Mouse (Mus musculus): ENCODE data around the gene Henmt1. TPM values are rescaled to one million over a fixed set of nuclear protein-coding genes. Genes with fewer than 3 reads are reported as not detected.

The Henmt1 gene
- polyA plus RNA-seq, 1 experiment from 2014 or later: 0.15 TPM

DNA sequence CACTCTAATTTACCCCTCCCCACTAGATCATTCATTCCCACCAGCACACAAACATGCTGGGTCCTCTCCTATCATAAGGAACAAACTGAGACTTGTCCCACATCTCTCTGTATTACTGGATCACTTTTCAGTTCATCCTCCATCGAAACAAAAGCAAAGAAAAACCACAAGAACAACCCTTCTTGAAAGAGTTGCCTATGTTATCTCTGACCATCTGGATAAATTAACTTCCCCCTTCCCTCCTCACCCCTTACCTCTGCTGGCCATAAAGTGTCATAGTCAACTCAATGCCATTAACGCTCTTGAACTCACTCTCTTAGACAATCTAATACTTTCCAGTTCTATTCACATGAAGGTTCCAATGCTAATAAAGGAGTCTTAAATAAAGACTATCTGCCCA is 54.8 kb downstream of the Henmt1 start:
- Histone ChIP-seq H3K9ac (ENCODE audit: low read length) (no peak overlapping the region), H3K36me3 (ENCODE audit: control insufficient read depth, insufficient read depth, low read length) (peaks cover 8% of the 10 kb centered on the region; the same call in 1 of the 2 replicates), H3K9me3 (ENCODE audit: control insufficient read depth, low read length) (no peaks in the 10 kb centered on the region), H3K4me3 (ENCODE audit: low read depth, low read length) (no peak overlapping the region), H3K27me3 (ENCODE audit: control insufficient read depth, insufficient read depth, low read length) (no peaks in the 10 kb centered on the region), H3K27ac (replicated peaks) (no peak overlapping the region), H3K4me1 (replicated peaks; ENCODE audit: control insufficient read depth, insufficient read depth) (no peaks in the 10 kb centered on the region), H3K4me2 (replicated peaks; ENCODE audit: low read depth) (no peak overlapping the region)
- ATAC-seq (ENCODE audit: low FRiP score, low TSS enrichment): no peak
- WGBS: 83% methylated on average over 2 of the region's 2 CpGs
- no peak for TF ChIP-seq EP300 (optimal IDR thresholded peaks at IDR 0.05)
- no peak for TF ChIP-seq CTCF (IDR thresholded peaks at IDR 0.05; ENCODE audit: low read depth)
- no peak for DNase-seq (ENCODE audit: low spot score)

DNA sequence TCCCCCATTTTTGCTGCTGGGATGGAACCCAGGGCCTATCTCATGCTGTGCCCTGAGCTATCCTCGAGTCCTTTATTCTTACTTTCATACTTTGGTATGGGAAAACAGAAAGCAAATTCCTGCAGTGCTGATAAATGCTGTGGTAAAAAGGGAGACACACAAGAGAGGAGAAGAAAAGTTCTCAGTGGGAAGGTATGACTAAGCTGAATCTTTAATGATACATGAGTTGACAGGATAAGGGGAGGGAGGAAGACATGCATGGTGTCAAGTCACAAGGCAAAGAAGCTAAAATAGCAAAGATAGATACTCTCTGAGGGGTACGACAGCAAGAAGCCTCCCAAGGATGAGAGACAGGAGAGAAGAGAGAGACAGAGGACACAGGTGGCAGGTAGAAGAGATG is 55.7 kb downstream of the Henmt1 start:
- H3K4me1 ChIP-seq (replicated peaks; ENCODE audit: control insufficient read depth, insufficient read depth): no peaks in the 10 kb centered on the region
- H3K9me3 ChIP-seq (ENCODE audit: control insufficient read depth, low read length): no peaks in the 10 kb centered on the region
- TF ChIP-seq EP300 (optimal IDR thresholded peaks at IDR 0.05) (no peak), CTCF (IDR thresholded peaks at IDR 0.05; ENCODE audit: low read depth) (no peak)
- no peak overlapping the region for H3K9ac ChIP-seq (ENCODE audit: low read length)
- no peak overlapping the region for H3K4me2 ChIP-seq (replicated peaks; ENCODE audit: low read depth)
- WGBS: 83% methylated on average over 2 of the region's 2 CpGs
- no peak overlapping the region for H3K4me3 ChIP-seq (ENCODE audit: low read depth, low read length)
- H3K36me3 ChIP-seq (ENCODE audit: control insufficient read depth, insufficient read depth, low read length): peaks cover 8% of the 10 kb centered on the region; the same call in 1 of the 2 replicates
- H3K27ac ChIP-seq (replicated peaks): no peak overlapping the region
- DNase-seq (ENCODE audit: low spot score) (no peak), ATAC-seq (ENCODE audit: low FRiP score, low TSS enrichment) (no peak)
- H3K27me3 ChIP-seq (ENCODE audit: control insufficient read depth, insufficient read depth, low read length): no peaks in the 10 kb centered on the region

DNA sequence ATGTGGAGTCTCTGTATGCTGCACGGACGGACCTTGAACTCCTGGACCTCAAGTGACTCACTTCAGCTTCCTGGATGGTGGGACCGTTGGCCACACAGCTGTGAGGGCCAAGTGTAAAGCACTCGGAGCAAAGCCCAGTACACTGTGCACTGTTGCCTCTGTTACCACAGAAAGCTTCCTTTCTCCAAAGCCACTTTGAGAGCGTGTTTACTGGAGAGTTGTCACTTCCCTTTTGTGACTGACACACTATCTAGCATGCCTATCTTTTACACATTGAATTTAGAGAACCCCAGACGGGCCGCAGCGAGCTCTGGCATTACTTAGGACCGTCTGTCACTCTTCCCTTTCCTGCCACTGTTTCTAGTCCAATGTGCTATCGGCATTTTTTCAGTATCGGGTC is 57.6 kb downstream of the Henmt1 start:
- Histone ChIP-seq H3K9me3 (ENCODE audit: control insufficient read depth, low read length) (no peaks in the 10 kb centered on the region), H3K9ac (ENCODE audit: low read length) (no peak overlapping the region), H3K36me3 (ENCODE audit: control insufficient read depth, insufficient read depth, low read length) (0 out of 2 replicates have a peak, but pooled peaks cover 7% of the 10 kb centered on the region), H3K4me1 (replicated peaks; ENCODE audit: control insufficient read depth, insufficient read depth) (no peaks in the 10 kb centered on the region), H3K4me3 (ENCODE audit: low read depth, low read length) (no peak overlapping the region), H3K4me2 (replicated peaks; ENCODE audit: low read depth) (no peak overlapping the region), H3K27ac (replicated peaks) (no peak overlapping the region), H3K27me3 (ENCODE audit: control insufficient read depth, insufficient read depth, low read length) (no peaks in the 10 kb centered on the region)
- 68% methylated on average over 11 of the region's 11 CpGs for WGBS
- no peak for DNase-seq (ENCODE audit: low spot score)
- TF ChIP-seq CTCF (IDR thresholded peaks at IDR 0.05; ENCODE audit: low read depth): no peak
- no peak for TF ChIP-seq EP300 (optimal IDR thresholded peaks at IDR 0.05)
- ATAC-seq (ENCODE audit: low FRiP score, low TSS enrichment): no peak

DNA sequence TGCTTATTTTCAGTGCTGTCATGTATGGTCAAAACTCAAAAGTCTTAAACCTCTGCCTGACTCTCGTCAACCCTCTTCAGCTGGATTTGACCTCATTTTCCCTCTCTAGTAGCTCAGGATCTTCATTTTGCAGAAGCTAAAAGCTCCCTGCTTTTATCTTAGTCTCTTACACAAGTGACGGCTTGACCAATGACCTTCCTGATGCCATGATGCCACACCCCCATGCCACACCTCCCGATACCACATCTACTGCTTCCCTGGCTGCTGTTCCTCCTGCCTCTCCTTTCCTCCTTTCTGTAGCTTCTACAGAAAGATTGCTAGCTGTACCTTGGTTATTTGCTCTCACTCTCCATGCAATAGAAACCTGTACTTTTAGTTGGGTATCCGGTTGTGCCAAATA is 58.1 kb downstream of the Henmt1 start:
- Histone ChIP-seq H3K27ac (replicated peaks) (no peak overlapping the region), H3K27me3 (ENCODE audit: control insufficient read depth, insufficient read depth, low read length) (no peaks in the 10 kb centered on the region), H3K4me2 (replicated peaks; ENCODE audit: low read depth) (no peak overlapping the region), H3K4me1 (replicated peaks; ENCODE audit: control insufficient read depth, insufficient read depth) (no peaks in the 10 kb centered on the region), H3K4me3 (ENCODE audit: low read depth, low read length) (no peak overlapping the region), H3K9ac (ENCODE audit: low read length) (no peak overlapping the region), H3K36me3 (ENCODE audit: control insufficient read depth, insufficient read depth, low read length) (0 out of 2 replicates have a peak, but pooled peaks cover 3% of the 10 kb centered on the region), H3K9me3 (ENCODE audit: control insufficient read depth, low read length) (no peaks in the 10 kb centered on the region)
- TF ChIP-seq EP300 (optimal IDR thresholded peaks at IDR 0.05) (no peak), CTCF (IDR thresholded peaks at IDR 0.05; ENCODE audit: low read depth) (no peak)
- DNase-seq (ENCODE audit: low spot score) (no peak), ATAC-seq (ENCODE audit: low FRiP score, low TSS enrichment) (no peak)
- 64% methylated on average over 4 of the region's 4 CpGs for WGBS

DNA sequence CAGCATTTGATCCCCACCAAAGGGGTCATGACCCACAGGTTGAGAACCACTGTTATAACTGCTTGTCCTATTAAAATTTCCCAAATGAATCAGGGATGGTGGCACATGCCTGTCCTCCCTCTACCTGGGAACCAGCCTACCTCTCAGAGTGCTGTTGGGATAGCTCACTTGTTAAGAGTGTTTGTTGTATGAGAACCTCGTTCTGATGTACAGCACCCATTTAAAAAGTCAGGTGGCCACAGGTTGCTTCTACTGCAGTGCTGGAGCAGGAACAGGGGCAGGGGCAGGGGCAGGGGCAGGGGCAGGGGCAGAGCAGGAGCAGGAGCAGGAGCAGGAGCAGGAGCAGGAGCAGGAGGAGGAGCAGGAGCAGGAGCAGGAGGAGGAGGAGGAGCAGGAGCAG is 59.5 kb downstream of the Henmt1 start:
- Histone ChIP-seq H3K36me3 (ENCODE audit: control insufficient read depth, insufficient read depth, low read length) (0 out of 2 replicates have a peak, but pooled peaks cover 3% of the 10 kb centered on the region), H3K27me3 (ENCODE audit: control insufficient read depth, insufficient read depth, low read length) (no peaks in the 10 kb centered on the region), H3K4me3 (ENCODE audit: low read depth, low read length) (no peak overlapping the region), H3K9ac (ENCODE audit: low read length) (no peak overlapping the region), H3K9me3 (ENCODE audit: control insufficient read depth, low read length) (no peaks in the 10 kb centered on the region), H3K4me2 (replicated peaks; ENCODE audit: low read depth) (no peak overlapping the region), H3K4me1 (replicated peaks; ENCODE audit: control insufficient read depth, insufficient read depth) (no peaks in the 10 kb centered on the region), H3K27ac (replicated peaks) (no peak overlapping the region)
- 77% methylated on average over 1 of the region's 1 CpGs for WGBS
- ATAC-seq (ENCODE audit: low FRiP score, low TSS enrichment): no peak
- no peak for DNase-seq (ENCODE audit: low spot score)
- no peak for TF ChIP-seq CTCF (IDR thresholded peaks at IDR 0.05; ENCODE audit: low read depth)
- TF ChIP-seq EP300 (optimal IDR thresholded peaks at IDR 0.05): no peak

DNA sequence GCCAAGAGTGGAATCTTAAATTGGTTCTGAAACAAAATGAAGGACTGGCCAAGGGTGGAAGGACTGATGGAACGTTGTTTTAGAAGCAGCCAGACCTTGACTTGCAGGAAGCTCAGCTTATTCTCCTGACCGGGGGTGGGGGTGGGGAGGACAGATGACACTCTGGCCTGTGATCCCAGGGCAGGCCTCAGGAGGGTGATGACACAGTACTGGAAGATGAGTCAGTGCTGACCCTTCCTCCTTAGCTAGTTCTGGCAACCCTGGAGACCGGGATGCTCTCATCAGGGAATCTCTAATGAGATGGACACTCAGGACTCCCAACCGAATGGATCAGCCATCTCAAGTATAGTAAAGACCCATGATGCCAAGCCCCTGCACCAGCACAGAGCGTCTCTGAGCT is 66.1 kb downstream of the Henmt1 start:
- H3K4me1 ChIP-seq (replicated peaks; ENCODE audit: control insufficient read depth, insufficient read depth): no peaks in the 10 kb centered on the region
- H3K4me3 ChIP-seq (ENCODE audit: low read depth, low read length): no peak overlapping the region
- ATAC-seq (ENCODE audit: low FRiP score, low TSS enrichment) (no peak), DNase-seq (ENCODE audit: low spot score) (no peak)
- TF ChIP-seq CTCF (IDR thresholded peaks at IDR 0.05; ENCODE audit: low read depth): no peak
- no peak for TF ChIP-seq EP300 (optimal IDR thresholded peaks at IDR 0.05)
- no peaks in the 10 kb centered on the region for H3K9me3 ChIP-seq (ENCODE audit: control insufficient read depth, low read length)
- H3K4me2 ChIP-seq (replicated peaks; ENCODE audit: low read depth): no peak overlapping the region
- 0 out of 2 replicates have a peak, but pooled peaks cover 3% of the 10 kb centered on the region for H3K36me3 ChIP-seq (ENCODE audit: control insufficient read depth, insufficient read depth, low read length)
- H3K27ac ChIP-seq (replicated peaks): no peak overlapping the region
- no peaks in the 10 kb centered on the region for H3K27me3 ChIP-seq (ENCODE audit: control insufficient read depth, insufficient read depth, low read length)
- H3K9ac ChIP-seq (ENCODE audit: low read length): no peak overlapping the region
- WGBS: 79% methylated on average over 5 of the region's 5 CpGs
